Mouse (Mus musculus): ENCODE results near the gene Fads1.

- TF ChIP-seq POLR2A (IDR thresholded peaks at IDR 0.05; ENCODE audit: low read depth, low read length): no peak
- TF ChIP-seq CTCF (IDR thresholded peaks at IDR 0.05; ENCODE audit: borderline replicate concordance, insufficient read depth, low read length): no peak
Observed at GRCm38 (mm10) chr19:10174956-10175355, 7.7 kb upstream of the Fads1 start.

All from embryonic fibroblast, embryonic 13.5 days (primary cell).